Mouse (Mus musculus) olfactory bulb, adult 2 months (tissue): ENCODE data around the gene Stoml1. TPM values are rescaled to one million over a fixed set of nuclear protein-coding genes. Genes with fewer than 3 reads are reported as not detected.
"Not testable (repeated sequence)": the region's sequence is repeated elsewhere in the genome, so short reads cannot be mapped to it uniquely, and the experiment has no call there.

Experiments
- H3K27ac ChIP-seq: fragments of 200-500 bp; 2 replicates; pipeline ENCODE4 v1.5.1; 2012; ENCODE audit warnings: low read depth, low read length; ENCODE audit not compliant: insufficient read depth
- H3K4me1 ChIP-seq: fragments of 200-500 bp; 2 replicates; pipeline ENCODE4 v1.6.1; 2012; ENCODE audit warnings: low read length; ENCODE audit not compliant: control insufficient read depth, insufficient read depth
- H3K4me3 ChIP-seq: fragments of 200-500 bp; 2 replicates; pipeline ENCODE4 v1.5.1; 2012; ENCODE audit warnings: mild to moderate bottlenecking, low read depth, low read length, moderate library complexity; ENCODE audit not compliant: insufficient read depth
- CTCF ChIP-seq: fragments of 200-500 bp; IDR thresholded peaks from 2 replicates; pipeline ENCODE4 v1.5.1; 2012; ENCODE audit warnings: low read depth, mild to moderate bottlenecking, low read length, moderate library complexity; ENCODE audit not compliant: insufficient read depth
- POLR2A ChIP-seq: fragments of 200-500 bp; IDR thresholded peaks from 2 replicates; pipeline ENCODE4 v1.6.1; 2012; ENCODE audit warnings: mild to moderate bottlenecking, low read depth, low read length, moderate library complexity; ENCODE audit not compliant: insufficient read depth
- WGBS: fragments of 180-500 bp; shearing (Covaris S2); methylation state at CpG from one replicate; pipeline ENCODE4 v1.1.7; 2018; 5-methylcytosine and 5-hydroxymethylcytosine counted together
- polyA plus RNA-seq: library from polyadenylated mRNA; stranded (reverse); fragments of >200 nt; gene quantifications from 2 replicates; pipeline ENCODE4 v1.2.4, GENCODE M21; 2012; ENCODE audit warnings: low replicate concordance; ENCODE audit not compliant: missing spikeins, insufficient read depth, insufficient read length

The Stoml1 gene
- polyA plus RNA-seq, 1 experiment = not detected

- peak within 1 kb of the TSS; percentile 87 for H3K27ac ChIP-seq
- WGBS = under 1% methylated on average over 16 of the region's 16 CpGs
These were observed 3.3 kb upstream of the Stoml1 start, which contains the start of gene Pml for GRCm38 (mm10) chr9:58249592-58250192. Gene Pml, minus strand, starts transcription at chr9:58249786.

GRCm38 (mm10) chr9:58250322-58250721 is 2.6 kb upstream of the Stoml1 start:
- peaks cover 19% of the 10 kb centered on the region for H3K4me1 ChIP-seq
- H3K27ac ChIP-seq = no peak overlapping the region
- TF ChIP-seq POLR2A = no peak
- TF ChIP-seq CTCF = no peak
- no peak overlapping the region for H3K4me3 ChIP-seq
- 81% methylated on average over 8 of the region's 8 CpGs for WGBS

More at GRCm38 (mm10) chr9:58249592-58250192, 3.3 kb upstream of the Stoml1 start, which contains the start of gene Pml:
- peak within 1 kb of the TSS; percentile 93 for H3K4me3 ChIP-seq
- TF ChIP-seq CTCF (no peak), POLR2A (0 out of 2 replicates have a peak, but pooled peaks have one; percentile 34)
- H3K4me1 ChIP-seq = peaks cover 17% of the 10 kb centered on the region

- WGBS = 92% methylated on average over 1 of the region's 1 CpGs
- not testable (repeated sequence) for H3K27ac ChIP-seq, H3K4me3 ChIP-seq
- peaks cover 19% of the 10 kb centered on the region for H3K4me1 ChIP-seq
These were observed 2.2 kb upstream of the Stoml1 start for GRCm38 (mm10) chr9:58250730-58251129.

GRCm38 (mm10) chr9:58253805-58254122 is 800 bp downstream of the Stoml1 start:
- 55% methylated on average over 5 of the region's 5 CpGs for WGBS
- peak overlapping the region; percentile 77 for H3K4me3 ChIP-seq
- H3K4me1 ChIP-seq, H3K27ac ChIP-seq: not testable (repeated sequence)

DNA sequence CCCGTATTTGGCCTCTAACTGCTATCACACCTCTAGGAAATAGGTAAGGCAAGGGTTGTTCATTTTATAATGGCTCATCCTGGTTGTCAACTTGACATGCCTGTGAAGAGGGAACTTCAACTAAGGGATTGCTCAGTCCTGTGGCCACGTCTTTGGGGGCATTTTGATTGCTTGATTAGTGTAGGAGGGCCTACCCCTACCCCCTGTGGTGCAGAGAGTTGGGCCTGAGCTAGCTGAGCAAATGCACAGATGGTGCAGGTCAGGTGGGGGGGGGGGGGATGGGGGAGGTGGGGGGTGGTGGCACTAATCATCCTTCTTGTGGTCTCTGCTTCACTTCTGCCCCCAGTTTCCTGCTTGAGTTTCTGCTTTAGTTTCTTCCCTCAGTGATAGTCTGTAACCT is 2.1 kb downstream of the Stoml1 start:
- Histone ChIP-seq H3K27ac (no peak overlapping the region), H3K4me1 (peaks cover 5% of the 10 kb centered on the region), H3K4me3 (no peak overlapping the region)
- WGBS = 68% methylated on average over 2 of the region's 2 CpGs
- TF ChIP-seq POLR2A = no peak
- TF ChIP-seq CTCF = no peak

DNA sequence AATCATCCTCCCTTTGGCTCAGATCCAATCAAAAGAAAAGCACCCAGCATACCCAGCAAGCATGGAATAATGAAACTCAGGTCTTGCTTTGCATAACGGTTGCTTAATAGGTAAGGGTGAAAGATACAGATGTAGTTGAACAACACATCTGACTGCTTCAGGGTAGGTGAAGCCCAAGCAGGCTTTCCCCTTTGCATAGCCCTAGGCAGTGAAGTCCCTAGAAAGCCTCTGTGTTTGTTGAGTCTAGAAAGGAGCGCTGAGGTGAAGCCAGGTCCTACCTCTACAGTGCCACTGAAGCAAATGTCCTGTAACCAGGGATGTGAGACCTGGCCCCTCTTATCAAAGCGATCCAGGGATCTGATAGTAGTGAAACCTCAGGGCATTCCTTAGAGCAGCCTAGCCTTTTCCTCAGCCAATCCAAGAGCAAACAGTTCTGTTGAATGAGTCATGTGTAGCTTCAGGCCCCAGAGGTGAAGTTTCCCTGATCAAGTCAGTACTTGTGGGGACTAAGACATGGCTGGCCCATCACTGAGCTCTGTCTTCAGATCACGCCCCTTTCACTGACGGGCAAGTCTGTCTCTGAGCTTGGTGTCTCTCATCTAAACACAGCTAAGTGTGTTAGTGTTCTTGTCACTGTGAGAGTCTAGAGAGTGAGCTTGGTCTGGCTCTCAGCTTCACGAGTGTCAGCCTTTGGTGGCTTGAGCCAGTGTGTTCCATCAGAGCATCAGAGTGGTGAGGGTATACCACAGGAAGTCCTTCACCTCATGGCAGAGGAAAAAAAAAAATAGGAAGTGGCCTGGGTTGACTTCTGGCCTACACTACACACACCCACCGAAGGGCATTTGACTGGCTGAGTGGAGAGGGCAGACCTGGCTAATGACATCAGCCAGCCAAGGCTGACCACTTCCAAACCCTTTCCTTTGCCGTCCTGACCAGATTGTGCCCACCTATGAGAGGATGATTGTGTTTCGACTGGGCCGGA is 3.0 kb downstream of the Stoml1 start:
- TF ChIP-seq POLR2A (no peak), CTCF (no peak)
- 92% methylated on average over 10 of the region's 10 CpGs for WGBS

DNA sequence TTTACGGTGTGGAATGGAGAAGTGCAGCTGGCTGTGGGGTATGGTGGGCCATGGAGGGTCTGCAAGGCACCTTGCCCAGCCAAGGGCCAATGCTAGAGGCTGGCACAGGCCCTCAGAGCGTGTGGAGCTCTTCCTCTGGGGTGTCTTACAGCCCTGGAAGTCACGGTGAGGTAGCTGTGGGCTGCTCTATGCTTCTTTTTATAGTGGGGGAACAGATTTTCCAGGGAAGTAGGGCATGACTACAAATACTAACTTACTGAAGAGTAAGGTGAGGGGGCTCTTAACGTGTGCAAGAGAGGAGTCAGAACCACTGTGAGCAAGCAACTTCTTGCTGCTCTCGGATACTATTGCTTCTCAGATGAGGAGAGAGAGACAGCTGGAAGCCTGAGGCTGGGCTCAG is 9.5 kb downstream of the Stoml1 start:
- H3K27ac ChIP-seq = no peak overlapping the region
- WGBS = 91% methylated on average over 5 of the region's 5 CpGs
- no peak for TF ChIP-seq CTCF
- TF ChIP-seq POLR2A = no peak
- H3K4me3 ChIP-seq = no peak overlapping the region
- 0 out of 2 replicates have a peak, but pooled peaks cover 2% of the 10 kb centered on the region for H3K4me1 ChIP-seq

More for the DNA sequence above, 3.0 kb downstream of the Stoml1 start:
- Histone ChIP-seq H3K4me1 (peaks cover 5% of the 10 kb centered on the region), H3K27ac (no peak overlapping the region), H3K4me3 (no peak overlapping the region)

GRCm38 (mm10) chr9:58265368-58265767 is 12.4 kb downstream of the Stoml1 start:
- WGBS = 71% methylated on average over 3 of the region's 3 CpGs
- Histone ChIP-seq H3K4me3 (no peak overlapping the region), H3K4me1 (0 out of 2 replicates have a peak, but pooled peaks cover 2% of the 10 kb centered on the region), H3K27ac (no peak overlapping the region)
- no peak for TF ChIP-seq CTCF
- no peak for TF ChIP-seq POLR2A

- Histone ChIP-seq H3K4me3 (no peak overlapping the region), H3K4me1 (0 out of 2 replicates have a peak, but pooled peaks cover 2% of the 10 kb centered on the region), H3K27ac (no peak overlapping the region)
- no peak for TF ChIP-seq CTCF
- TF ChIP-seq POLR2A = no peak
- WGBS = 42% methylated on average over 4 of the region's 4 CpGs
These were observed 13.6 kb downstream of the Stoml1 start for GRCm38 (mm10) chr9:58266571-58267011.

DNA sequence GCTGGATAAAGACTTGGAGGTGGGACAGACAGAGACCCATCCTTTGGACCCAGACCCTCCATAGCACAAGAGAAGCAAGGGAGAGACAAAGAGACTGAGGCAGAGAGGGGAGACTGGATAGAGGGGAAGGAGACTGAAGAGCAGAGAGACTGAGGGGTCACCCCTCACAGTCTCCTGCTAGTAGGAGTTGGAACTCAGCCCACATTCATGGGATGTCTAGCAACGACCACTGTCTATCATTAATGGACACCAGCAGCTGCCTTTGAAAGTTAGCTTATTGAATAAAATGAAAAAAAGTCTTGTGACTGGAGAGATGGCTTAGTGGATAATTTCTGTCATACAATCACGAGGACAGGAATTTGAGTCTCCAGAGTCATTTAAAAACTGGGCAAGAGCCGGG is 14.1 kb downstream of the Stoml1 start:
- Histone ChIP-seq H3K27ac (no peak overlapping the region), H3K4me3 (no peak overlapping the region), H3K4me1 (0 out of 2 replicates have a peak, but pooled peaks cover 2% of the 10 kb centered on the region)
- 68% methylated on average over 3 of the region's 3 CpGs for WGBS
- TF ChIP-seq CTCF = no peak
- TF ChIP-seq POLR2A = no peak
